In genomic region chr3:65373594-65374182, GRCm38 (mm10) we compare ENCODE assay signal across 19 mouse cellular contexts. TPM values are rescaled to one million over a fixed set of nuclear protein-coding genes. Genes with fewer than 3 reads are reported as not detected.
DNase-seq lines count a peak whose midpoint lies in the region; ATAC-seq and TF ChIP-seq lines count a peak whose summit lies in the region.
"Had no signal": no experiment of that assay in that cellular context is flagged by ENCODE, and none has a peak within 500 bp of the region (broad histone marks: within the 10 kb centered on the region; RNA-seq: fewer than 3 reads in every experiment).

No protein-coding gene starts in this region.

- no peaks in the 10 kb centered on the region for H3K9me3 ChIP-seq in heart, embryonic 14.5 days (ENCODE audit: control insufficient read depth, low read length)
- H3K9me3 ChIP-seq in lung, postnatal 0 days (ENCODE audit: low read length): no peaks in the 10 kb centered on the region

- no peak; the same call in 1 of the 2 replicates for ATAC-seq in heart, embryonic 14.5 days (ENCODE audit: insufficient number of reproducible peaks, insufficient read depth, low FRiP score, low read depth)
- peak; percentile 62 for ATAC-seq in lung, postnatal 0 days
- no peak for ATAC-seq in granulocyte monocyte progenitor cell, adult 5-6 weeks (replicated peaks; ENCODE audit: poor library complexity, severe bottlenecking)
- ATAC-seq: forebrain, embryonic 16.5 days had no signal

- no peak for TF ChIP-seq CTCF in gastrocnemius, adult 2 months (IDR thresholded peaks at IDR 0.05)
- TF ChIP-seq CTCF in lung, postnatal 0 days (IDR thresholded peaks at IDR 0.05): no peak

- peaks cover 51% of the 10 kb centered on the region for H3K36me3 ChIP-seq in heart, embryonic 14.5 days (ENCODE audit: control insufficient read depth, insufficient read depth, low read length)
- H3K36me3 ChIP-seq in lung, postnatal 0 days (ENCODE audit: insufficient read depth, low read length): 0 out of 2 replicates have a peak, but pooled peaks cover 7% of the 10 kb centered on the region

- TF ChIP-seq EP300 in lung, postnatal 0 days (IDR thresholded peaks at IDR 0.05): no peak

- peak overlapping the region; percentile 72 for H3K27ac ChIP-seq in gastrocnemius, adult 2 months
- H3K27ac ChIP-seq in heart, embryonic 14.5 days (replicated peaks in 1 of 2; ENCODE audit: control insufficient read depth in 1 of 2, insufficient read depth in 1 of 2, low read depth in 2 of 2, low read length in 2 of 2): peak overlapping the region; percentile 64 to 73
- H3K27ac ChIP-seq in lung, postnatal 0 days (ENCODE audit: low read length): no peak overlapping the region
- H3K27ac ChIP-seq: layer of hippocampus, adult 2 months; liver, embryonic 14.5 days; macrophage had no signal

- peaks cover 5% of the 10 kb centered on the region in 2 experiments; a peak in 3 of 4 replicates for H3K4me1 ChIP-seq in heart, embryonic 14.5 days (ENCODE audit: control insufficient read depth in 2 of 2, insufficient read depth in 2 of 2, low read length in 2 of 2)
- 0 out of 2 replicates have a peak, but pooled peaks cover 2% of the 10 kb centered on the region for H3K4me1 ChIP-seq in lung, postnatal 0 days (ENCODE audit: insufficient read depth, low read depth, low read length)

- 49% methylated on average over 5 of the region's 5 CpGs for WGBS in heart, embryonic 14.5 days
- 56% methylated on average over 5 of the region's 5 CpGs for WGBS in lung, postnatal 0 days

- H3K4me2 ChIP-seq in heart, embryonic 14.5 days (ENCODE audit: low read length): no peak overlapping the region
- no peak overlapping the region for H3K4me2 ChIP-seq in lung, postnatal 0 days (replicated peaks; ENCODE audit: low read depth, low read length)

- no peaks in the 10 kb centered on the region for H3K27me3 ChIP-seq in heart, embryonic 14.5 days (ENCODE audit: control insufficient read depth, insufficient read depth, low read length)
- H3K27me3 ChIP-seq in lung, postnatal 0 days (replicated peaks; ENCODE audit: insufficient read depth, low read length): no peaks in the 10 kb centered on the region

- H3K9ac ChIP-seq in heart, embryonic 14.5 days (ENCODE audit: low read length): no peak overlapping the region
- H3K9ac ChIP-seq in lung, postnatal 0 days (replicated peaks; ENCODE audit: low read depth): no peak overlapping the region
- H3K9ac ChIP-seq: liver, embryonic 14.5 days had no signal

- no peak for DNase-seq in gastrocnemius, adult 2 months
- no peak for DNase-seq in gastrocnemius, adult 8-10 months (ENCODE audit: low spot score in 2 of 2)
- no peak for DNase-seq in heart, postnatal 10 days
- no peak for DNase-seq in lung, postnatal 0 days (ENCODE audit: low spot score)
- DNase-seq in lung, postnatal 4 days: no peak
- DNase-seq in ES-CJ7 (ENCODE audit: low read depth, low spot score): peak; percentile 13
- DNase-seq: adrenal gland, postnatal 25 days; cerebellum, adult 11 months; cerebellum, postnatal 10 days; kidney, adult 8-10 months; kidney, postnatal 14 days; layer of hippocampus, postnatal 36 days; right cerebral cortex, postnatal 4 days had no signal

- intact Hi-C loops in gastrocnemius, adult 2 months (cut with DNase I): no loop called here
- intact Hi-C loops in heart, postnatal 10 days (cut with DNase I): no loop called here

- no peak overlapping the region for H3K4me3 ChIP-seq in gastrocnemius, adult 2 months
- H3K4me3 ChIP-seq in heart, embryonic 14.5 days (ENCODE audit: control insufficient read depth in 1 of 2, insufficient read depth in 1 of 2, low read depth in 1 of 2, low read length in 2 of 2): no peak overlapping the region
- no peak overlapping the region for H3K4me3 ChIP-seq in lung, postnatal 0 days (ENCODE audit: low read depth, low read length)
- H3K4me3 ChIP-seq: layer of hippocampus, adult 2 months had no signal

RNA-seq across cellular contexts. Expression of gene Ssr3, which starts 18.7 kb away (rescaled TPM):
- 100 to 1,000 TPM; 135 to 154 TPM for total RNA-seq in gastrocnemius, adult 2 months (2021)
- total RNA-seq in gastrocnemius, adult 8-10 months (2022): 100 to 1,000 TPM; 146 to 229 (median 164) TPM
- 225 and 230 TPM in 2 replicates for polyA plus RNA-seq in heart, embryonic 14.5 days (2014; fragmentation: Nextera tagmentation; extraction: Ambion mirVana)
- total RNA-seq in heart, postnatal 10 days (2021): 100 to 1,000 TPM; 158 TPM
- polyA plus RNA-seq in lung, postnatal 0 days (2015; fragmentation: Nextera tagmentation; extraction: Ambion mirVana): 180 TPM in 2 replicates
- total RNA-seq in granulocyte monocyte progenitor cell, adult 5-6 weeks (2014; fragmentation: Nextera tagmentation): 316 and 354 TPM in 2 replicates
- total RNA-seq in granulocyte monocyte progenitor cell, adult 5-6 weeks (2017): 429 and 473 TPM in 2 replicates
